Mouse (Mus musculus) induced T-regulatory cell, adult 2 months (primary cell): ENCODE data around the gene Tns4.

ENCODE experiments used
- DNase-seq: peaks from one replicate; pipeline ENCODE4 v3.0.0-alpha.2; 2012; ENCODE audit warnings: low read depth

Gene Tns4

GRCm38 (mm10) chr11:99118420-99118819, 29.3 kb upstream of the Tns4 start:
- DNase-seq: no peak

GRCm38 (mm10) chr11:99117907-99118306, 28.8 kb upstream of the Tns4 start:
- no peak for DNase-seq

- peak; percentile 68 for DNase-seq
These were observed 26.8 kb upstream of the Tns4 start for GRCm38 (mm10) chr11:99115940-99116339.

GRCm38 (mm10) chr11:99113111-99113510, 24.0 kb upstream of the Tns4 start:
- DNase-seq: no peak

GRCm38 (mm10) chr11:99112700-99113099, 23.6 kb upstream of the Tns4 start:
- DNase-seq: no peak

GRCm38 (mm10) chr11:99111631-99112030, 22.5 kb upstream of the Tns4 start:
- no peak for DNase-seq

GRCm38 (mm10) chr11:99111155-99111554, 22.0 kb upstream of the Tns4 start:
- peak; percentile 74 for DNase-seq

GRCm38 (mm10) chr11:99110370-99111110, 21.4 kb upstream of the Tns4 start:
- peak; percentile 63 for DNase-seq

- DNase-seq: peak; percentile 19
These were observed 19.2 kb upstream of the Tns4 start for GRCm38 (mm10) chr11:99108296-99108695.

GRCm38 (mm10) chr11:99105981-99106726, 17.0 kb upstream of the Tns4 start:
- DNase-seq: peak; percentile 27

GRCm38 (mm10) chr11:99104609-99105410, 15.7 kb upstream of the Tns4 start:
- peak; percentile 92 for DNase-seq

GRCm38 (mm10) chr11:99102575-99103270, 13.6 kb upstream of the Tns4 start:
- DNase-seq: peak; percentile 18

GRCm38 (mm10) chr11:99101693-99102092, 12.6 kb upstream of the Tns4 start:
- DNase-seq: no peak

GRCm38 (mm10) chr11:99100215-99100614, 11.1 kb upstream of the Tns4 start:
- DNase-seq: peak; percentile 64

GRCm38 (mm10) chr11:99099516-99099915, 10.4 kb upstream of the Tns4 start:
- DNase-seq: peak; percentile 20

GRCm38 (mm10) chr11:99098924-99099323, 9.8 kb upstream of the Tns4 start:
- DNase-seq: peak; percentile 72

GRCm38 (mm10) chr11:99096996-99097774, 8.1 kb upstream of the Tns4 start:
- no peak for DNase-seq

- DNase-seq: no peak
These were observed 7.3 kb upstream of the Tns4 start for GRCm38 (mm10) chr11:99096417-99096816.

GRCm38 (mm10) chr11:99095759-99096158, 6.7 kb upstream of the Tns4 start:
- no peak for DNase-seq

- DNase-seq: no peak
These were observed 6.0 kb upstream of the Tns4 start for GRCm38 (mm10) chr11:99094911-99095676.
